In the genomic region with DNA sequence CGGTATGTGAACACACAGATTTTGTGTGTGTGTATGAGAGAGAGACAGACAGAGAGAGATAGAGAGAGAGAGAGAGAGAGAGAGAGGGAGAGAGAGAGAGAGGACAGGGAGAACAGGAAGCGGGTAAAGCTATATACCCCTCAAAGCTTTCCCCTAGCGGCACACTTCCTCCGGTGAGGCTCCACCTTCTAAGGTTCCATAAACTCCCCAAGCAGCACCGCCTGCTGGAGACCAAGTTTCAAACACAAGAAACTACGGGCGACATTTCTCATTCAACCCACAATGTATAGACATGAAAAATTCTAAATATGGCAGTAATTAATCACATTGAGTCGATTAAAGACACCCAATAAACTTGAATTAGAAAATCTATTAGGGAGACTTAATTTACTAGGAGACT, we compare ENCODE assay signal across 20 mouse cellular contexts. TPM values are rescaled to one million over a fixed set of nuclear protein-coding genes. Genes with fewer than 3 reads are reported as not detected.
DNase-seq lines count a peak whose midpoint lies in the region; ATAC-seq and TF ChIP-seq lines count a peak whose summit lies in the region.
"Had no signal": no experiment of that assay in that cellular context is flagged by ENCODE, and none has a peak within 500 bp of the region (broad histone marks: within the 10 kb centered on the region; RNA-seq: fewer than 3 reads in every experiment).

No protein-coding gene starts in this region.

- no peaks in the 10 kb centered on the region for H3K4me1 ChIP-seq in lung, embryonic 14.5 days (ENCODE audit: insufficient read depth)

- ATAC-seq in lung, embryonic 14.5 days (ENCODE audit: insufficient read depth) = no peak
- ATAC-seq: hindbrain, embryonic 16.5 days had no signal

- H3K4me3 ChIP-seq in gastrocnemius, adult 2 months = no peak overlapping the region
- no peak overlapping the region for H3K4me3 ChIP-seq in lung, embryonic 14.5 days (ENCODE audit: low read depth, low read length)
- H3K4me3 ChIP-seq: heart, embryonic 10.5 days; myocyte had no signal

- intact Hi-C loops in gastrocnemius, adult 2 months (cut with DNase I) = no loop called here

- DNase-seq in gastrocnemius, adult 2 months = no peak
- DNase-seq in gastrocnemius, postnatal 4 days (ENCODE audit: low spot score in 2 of 2) = no peak
- peak; percentile 53 for DNase-seq in lung, embryonic 14.5 days
- DNase-seq in lung, postnatal 36 days = no peak
- DNase-seq in 3T3-L1 (ENCODE audit: low read depth, low spot score) = peak; percentile 9
- peak; percentile 45 for DNase-seq in ZHBTc4 (ENCODE audit: low read depth, low spot score)
- no peak for DNase-seq in liver
- DNase-seq in adrenal gland, postnatal 10 days = no peak
- DNase-seq: cerebellum, postnatal 14 days; gastrocnemius, postnatal 25 days; heart, postnatal 36 days; kidney, adult 8-10 months; kidney, postnatal 4 days; lung, adult 18-20 months had no signal

- peak; percentile 4; the same call in 1 of the 2 replicates for TF ChIP-seq CTCF in gastrocnemius, adult 2 months (IDR thresholded peaks at IDR 0.05)
- TF ChIP-seq CTCF in lung, embryonic 14.5 days (IDR thresholded peaks at IDR 0.05; ENCODE audit: low read depth) = peak; percentile 42; the same call in 1 of the 2 replicates

- no peaks in the 10 kb centered on the region for H3K36me3 ChIP-seq in lung, embryonic 14.5 days (ENCODE audit: insufficient read depth)
- H3K36me3 ChIP-seq: heart, embryonic 10.5 days had no signal

- H3K4me2 ChIP-seq in lung, embryonic 14.5 days = no peak overlapping the region

- 43% methylated on average over 8 of the region's 8 CpGs for WGBS in lung, embryonic 14.5 days

- H3K27me3 ChIP-seq in lung, embryonic 14.5 days (ENCODE audit: insufficient read depth, low read length) = no peaks in the 10 kb centered on the region

- no peaks in the 10 kb centered on the region for H3K9me3 ChIP-seq in lung, embryonic 14.5 days (ENCODE audit: low read depth, low read length)
- H3K9me3 ChIP-seq: heart, embryonic 10.5 days had no signal

- H3K27ac ChIP-seq in gastrocnemius, adult 2 months = no peak overlapping the region
- H3K27ac ChIP-seq in lung, embryonic 14.5 days (ENCODE audit: low read depth) = no peak overlapping the region
- H3K27ac ChIP-seq: heart, embryonic 10.5 days had no signal

- H3K9ac ChIP-seq in lung, embryonic 14.5 days = no peak overlapping the region

RNA-seq across cellular contexts. Expression of a gene that starts 32.5 kb away (rescaled TPM):
- total RNA-seq in gastrocnemius, adult 2 months (2021) = not detected
- total RNA-seq in gastrocnemius, postnatal 4 days (2021) = under 1 TPM; 0.13 to 0.20 TPM
- 7.8 and 8.5 TPM in 2 replicates for polyA plus RNA-seq in lung, embryonic 14.5 days (2014; fragmentation: Nextera tagmentation; extraction: Ambion mirVana)
- under 1 TPM; 0.58 to 0.72 TPM for total RNA-seq in adrenal gland, postnatal 10 days (2021)
- total RNA-seq: megakaryocyte-erythroid progenitor cell, adult 5-6 weeks; neutrophil, adult 5-6 weeks had no signal
- polyA plus RNA-seq: liver, adult 2 months; myocyte had no signal

Comparison
In these comparisons a context has a peak if more than half of its experiments do, and no peak if none do; other contexts are left out.
1. DNase-seq: peak in lung, embryonic 14.5 days (single experiment), 3T3-L1 (single experiment) and ZHBTc4 (single experiment); none in gastrocnemius, adult 2 months (single experiment), gastrocnemius, postnatal 4 days (0 of 2), lung, postnatal 36 days (single experiment), liver (single experiment) and adrenal gland, postnatal 10 days (single experiment).